Mouse (Mus musculus) frontal cortex, postnatal 36 days (tissue): ENCODE data around the gene Plxnb1.
A peak's percentile ranks its signal among the peaks of the same experiment; 100 is the strongest.
"Not testable (repeated sequence)": the region's sequence is repeated elsewhere in the genome, so short reads cannot be mapped to it uniquely, and the experiment has no call there.

Experiments
- DNase-seq, 2 experiments: peaks; one replicate each; pipeline ENCODE4 v3.0.0; 2022; ENCODE audit warnings: low spot score in 2 of 2

Gene Plxnb1

DNA sequence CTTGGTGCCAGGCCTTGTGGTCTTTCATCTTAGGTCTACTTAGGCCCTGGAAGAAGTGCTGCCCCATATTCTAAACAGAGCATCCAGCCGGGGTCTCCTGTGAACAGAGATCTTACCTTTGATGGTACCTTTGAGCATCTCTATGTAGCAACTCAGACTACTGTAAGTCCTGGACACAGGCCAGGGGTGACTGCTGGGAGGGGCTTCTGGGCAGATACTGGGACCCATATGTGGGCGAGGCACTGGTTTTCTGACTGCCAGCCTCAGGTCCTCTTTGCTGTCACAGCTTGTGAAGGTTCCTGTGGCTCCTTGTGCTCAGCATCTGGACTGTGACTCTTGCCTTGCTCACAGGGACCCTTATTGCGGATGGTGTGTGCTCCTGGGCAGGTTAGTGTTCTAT lies 7.4 kb downstream of the Plxnb1 start:
- DNase-seq: no peak

DNA sequence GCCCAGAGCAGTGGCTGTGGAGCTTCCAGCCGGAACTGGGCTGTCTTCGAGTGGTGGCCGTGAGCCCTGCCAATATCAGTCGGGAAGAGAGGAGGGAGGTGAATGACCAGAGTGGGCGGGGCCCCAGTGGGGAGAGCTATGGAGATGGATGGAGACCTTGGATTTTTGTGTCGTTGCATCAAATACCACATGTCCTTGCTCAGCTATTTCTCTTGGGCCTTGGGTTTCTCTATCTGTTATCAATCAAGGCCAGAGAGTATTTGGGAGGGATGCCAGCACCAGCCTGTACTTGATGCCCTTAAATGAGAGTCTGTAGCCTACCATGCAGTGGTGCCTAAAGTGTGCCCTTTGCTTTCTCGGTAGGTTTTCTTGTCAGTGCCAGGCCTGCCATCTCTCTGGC lies 8.1 kb downstream of the Plxnb1 start:
- no peak for DNase-seq

DNA sequence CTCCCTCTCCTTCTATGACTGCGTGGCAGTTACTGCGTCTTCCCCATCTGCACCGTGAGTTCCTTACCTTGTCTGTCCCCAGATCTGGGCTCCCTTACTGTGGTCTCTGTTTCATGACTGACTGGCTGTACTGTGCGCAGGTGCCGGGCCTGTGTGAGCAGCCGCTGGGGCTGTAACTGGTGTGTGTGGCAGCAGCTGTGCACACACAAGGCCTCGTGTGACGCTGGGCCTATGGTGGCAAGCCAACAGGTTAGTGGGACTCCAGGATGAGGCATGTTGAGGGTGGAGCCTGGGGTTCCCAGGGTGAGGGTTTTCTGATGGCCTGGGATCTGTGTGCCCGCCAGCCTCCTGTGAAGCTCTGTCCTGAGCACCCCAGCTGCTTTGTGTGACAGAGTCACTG lies 8.9 kb downstream of the Plxnb1 start:
- no peak for DNase-seq

DNA sequence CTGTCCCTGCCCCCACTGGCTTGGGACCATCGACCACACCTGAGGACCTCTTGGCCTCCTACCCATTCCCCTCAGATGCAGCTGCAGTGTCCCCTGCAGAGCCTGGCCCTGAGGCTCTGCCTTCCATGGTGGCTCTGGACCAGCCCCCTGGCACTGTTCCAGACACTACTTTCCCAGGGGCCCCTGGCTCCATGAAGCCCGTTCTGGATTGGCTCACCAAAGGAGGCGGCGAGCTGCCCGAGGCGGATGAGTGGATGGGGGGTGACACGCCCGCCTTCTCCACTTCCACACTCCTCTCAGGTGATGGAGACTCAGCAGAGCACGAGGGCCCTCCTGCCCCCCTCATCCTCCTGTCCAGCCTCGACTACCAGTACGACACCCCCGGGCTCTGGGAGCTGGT lies 9.8 kb downstream of the Plxnb1 start:
- DNase-seq: peak in 1 of 2 experiments; percentile 49

DNA sequence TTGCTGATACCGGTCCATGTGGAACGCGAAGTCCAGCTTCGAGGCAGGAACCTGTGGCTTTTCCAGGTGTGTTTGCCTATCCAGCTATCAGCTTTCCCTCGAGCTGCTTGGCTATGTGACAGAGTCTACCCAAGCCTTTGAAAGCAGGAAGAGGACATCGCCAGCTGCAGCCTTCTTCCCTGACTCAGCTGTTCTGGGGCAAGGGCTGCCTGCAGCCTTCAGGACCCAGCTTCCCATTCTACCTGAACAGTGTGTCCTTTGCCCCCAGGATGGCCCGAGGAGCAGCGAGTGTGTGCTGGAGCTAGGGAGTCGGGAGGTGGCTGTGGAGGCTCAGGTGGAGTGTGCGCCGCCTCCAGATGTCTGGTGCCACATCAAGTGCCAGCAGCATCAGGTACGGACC lies 10.5 kb downstream of the Plxnb1 start:
- DNase-seq: no peak

DNA sequence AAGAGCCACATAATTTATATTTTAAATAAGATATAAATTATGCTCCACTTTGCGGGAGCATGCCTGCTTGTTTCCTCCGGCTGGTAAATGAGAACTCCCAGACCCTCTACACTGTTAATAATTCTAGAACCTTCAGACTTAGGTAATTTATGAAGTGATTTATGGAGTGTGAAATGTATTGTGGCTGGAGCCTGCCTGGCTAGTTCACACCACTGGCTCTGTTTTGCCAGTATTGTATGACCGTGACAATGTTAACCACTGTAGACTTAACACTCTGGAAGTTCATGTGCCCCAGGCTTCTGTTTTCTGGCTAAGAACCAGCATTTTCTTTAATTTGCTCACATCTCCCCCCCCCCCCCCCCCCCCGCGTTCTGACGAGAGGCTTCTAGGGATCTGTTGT lies 12.2 kb downstream of the Plxnb1 start:
- DNase-seq: no peak

DNA sequence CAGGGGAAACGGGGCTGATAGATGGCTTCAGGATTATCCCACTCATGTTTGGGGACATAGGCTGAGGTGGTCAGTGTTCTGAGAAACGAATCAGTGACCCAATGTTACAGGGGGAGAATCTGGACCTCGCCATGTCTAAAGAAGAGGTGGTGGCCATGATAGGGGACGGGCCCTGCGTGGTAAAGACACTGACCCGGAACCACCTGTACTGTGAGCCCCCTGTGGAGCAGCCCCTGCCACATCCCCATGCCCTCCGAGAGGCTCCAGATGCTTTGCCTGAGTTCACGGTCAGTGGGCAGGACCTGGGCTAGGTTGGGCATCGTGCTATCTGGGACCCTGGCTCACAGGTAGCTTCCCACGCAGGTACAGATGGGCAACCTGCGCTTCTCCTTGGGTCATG lies 15.1 kb downstream of the Plxnb1 start:
- no peak for DNase-seq

DNA sequence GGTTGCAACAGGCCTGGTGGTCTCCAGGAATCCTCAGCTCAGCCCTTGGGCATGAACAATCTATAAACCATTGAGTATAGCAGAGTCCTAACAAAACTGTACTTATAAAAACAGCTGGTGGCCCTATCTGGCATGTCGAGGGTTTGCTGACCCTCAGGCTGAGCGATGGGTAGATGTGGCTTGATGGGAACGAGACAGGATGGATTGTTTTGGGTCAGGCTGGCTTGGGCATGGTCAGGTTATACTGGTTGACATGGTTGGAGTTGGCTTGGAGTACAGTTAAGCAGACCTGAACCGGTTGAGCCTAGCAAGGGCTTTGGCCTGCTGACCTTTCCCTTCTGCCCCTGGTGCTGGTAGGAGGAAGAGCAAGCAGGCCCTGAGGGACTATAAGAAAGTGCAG lies 15.9 kb downstream of the Plxnb1 start:
- no peak for DNase-seq

DNA sequence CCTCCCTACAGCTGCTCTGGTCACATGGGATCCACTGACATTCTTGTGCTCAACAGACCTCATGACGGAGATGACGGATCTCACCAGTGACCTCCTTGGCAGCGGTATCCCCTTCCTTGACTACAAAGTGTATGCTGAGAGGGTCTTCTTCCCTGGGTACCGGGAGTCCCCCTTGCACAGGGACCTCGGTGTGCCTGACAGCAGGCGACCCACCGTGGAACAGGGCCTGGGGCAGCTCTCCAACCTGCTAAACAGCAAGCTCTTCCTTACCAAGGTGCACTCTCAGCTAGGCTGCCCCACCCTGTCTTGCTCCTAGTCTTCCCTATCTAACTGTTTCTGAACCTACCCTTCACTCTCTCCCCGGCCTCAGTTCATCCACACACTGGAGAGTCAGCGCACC lies 16.4 kb downstream of the Plxnb1 start:
- DNase-seq: no peak

DNA sequence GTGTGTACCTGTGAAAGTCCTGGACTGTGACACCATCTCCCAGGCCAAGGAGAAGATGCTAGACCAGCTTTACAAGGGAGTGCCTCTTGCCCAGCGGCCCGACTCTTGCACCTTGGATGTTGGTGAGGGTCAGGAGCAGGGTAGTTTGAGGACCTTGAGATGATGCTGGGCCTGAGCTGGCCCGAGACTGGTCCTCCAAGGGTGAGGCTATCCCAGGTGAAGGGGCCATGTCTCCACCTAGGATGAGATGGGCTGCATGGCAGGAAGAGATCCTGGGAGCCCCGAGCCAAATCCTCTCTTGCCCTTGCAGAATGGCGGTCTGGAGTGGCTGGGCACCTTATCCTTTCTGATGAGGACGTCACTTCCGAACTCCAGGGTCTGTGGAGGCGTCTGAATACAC lies 18.1 kb downstream of the Plxnb1 start:
- no peak for DNase-seq

DNA sequence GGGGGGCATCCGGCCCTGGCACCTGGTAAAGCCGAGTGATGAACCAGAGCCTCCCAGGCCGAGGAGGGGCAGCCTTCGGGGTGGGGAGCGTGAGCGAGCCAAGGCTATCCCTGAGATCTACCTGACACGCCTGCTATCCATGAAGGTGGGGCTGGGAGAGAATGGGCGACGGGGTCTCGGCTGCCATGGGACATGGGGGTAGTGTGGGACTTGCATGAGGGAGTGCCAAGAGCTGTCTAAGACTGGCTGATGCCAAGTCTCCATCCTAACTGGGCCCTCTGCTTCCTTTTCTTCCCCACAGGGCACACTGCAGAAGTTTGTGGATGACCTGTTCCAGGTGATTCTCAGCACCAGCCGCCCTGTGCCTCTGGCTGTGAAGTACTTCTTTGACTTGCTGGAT lies 19.1 kb downstream of the Plxnb1 start:
- DNase-seq: no peak

DNA sequence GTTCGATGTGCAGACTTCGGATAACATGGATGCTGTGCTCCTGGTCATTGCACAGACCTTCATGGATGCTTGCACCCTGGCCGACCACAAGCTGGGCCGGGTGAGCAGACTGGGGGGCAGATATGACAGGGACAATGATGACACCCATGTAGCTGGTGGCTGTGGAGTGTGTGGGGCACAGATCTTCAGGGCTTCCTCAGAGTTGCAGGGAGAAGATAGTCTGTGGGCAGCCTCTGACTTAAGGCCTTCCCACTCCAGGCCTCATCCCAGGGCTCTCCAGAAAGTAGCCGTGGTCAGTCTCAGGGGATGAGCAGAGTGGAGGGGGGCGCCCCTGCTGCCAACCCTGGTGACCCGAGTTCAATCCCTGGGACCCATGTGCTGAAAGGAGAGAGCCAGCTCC lies 19.7 kb downstream of the Plxnb1 start:
- no peak for DNase-seq

DNA sequence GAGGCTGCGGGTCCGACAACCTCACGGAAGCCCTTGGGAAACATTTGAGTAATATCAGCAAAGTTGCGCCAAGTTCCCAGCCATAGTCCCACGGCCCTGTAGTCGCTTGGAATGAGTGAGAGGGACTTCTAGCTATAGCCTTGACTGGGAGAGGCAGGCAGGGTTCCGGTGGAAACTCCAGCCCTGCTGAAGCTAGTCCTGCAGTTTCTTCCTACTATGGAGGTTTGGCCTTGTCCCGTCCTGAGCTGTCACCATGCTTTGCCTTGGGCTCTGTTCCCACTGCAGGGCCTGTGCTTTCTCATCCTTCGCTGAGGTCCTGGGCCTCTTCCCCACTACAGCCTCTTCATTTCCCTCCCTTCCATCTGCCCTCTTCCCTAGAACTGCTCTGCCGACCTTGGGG lies 21.0 kb downstream of the Plxnb1 start:
- DNase-seq: no peak

DNA sequence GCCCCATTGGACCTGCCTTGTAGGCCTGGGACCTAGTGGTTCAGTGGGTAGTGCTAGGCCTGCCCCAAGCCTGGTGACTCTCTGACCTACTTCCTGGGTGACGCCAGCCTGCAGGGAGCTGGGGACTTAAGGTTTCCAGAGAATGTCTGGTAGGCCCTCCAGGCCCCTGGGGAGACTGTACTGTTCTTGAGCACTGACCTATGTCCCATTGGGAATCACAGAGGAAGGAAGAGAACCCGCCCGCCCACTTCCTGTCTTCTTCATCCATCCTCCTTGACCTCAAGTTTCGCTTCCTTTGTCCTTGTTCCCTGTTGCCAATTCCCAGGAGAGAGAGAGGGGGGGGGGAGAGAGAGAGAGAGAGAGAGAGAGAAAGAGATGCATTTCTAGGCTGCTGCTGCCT lies 22.9 kb downstream of the Plxnb1 start:
- no peak for DNase-seq

DNA sequence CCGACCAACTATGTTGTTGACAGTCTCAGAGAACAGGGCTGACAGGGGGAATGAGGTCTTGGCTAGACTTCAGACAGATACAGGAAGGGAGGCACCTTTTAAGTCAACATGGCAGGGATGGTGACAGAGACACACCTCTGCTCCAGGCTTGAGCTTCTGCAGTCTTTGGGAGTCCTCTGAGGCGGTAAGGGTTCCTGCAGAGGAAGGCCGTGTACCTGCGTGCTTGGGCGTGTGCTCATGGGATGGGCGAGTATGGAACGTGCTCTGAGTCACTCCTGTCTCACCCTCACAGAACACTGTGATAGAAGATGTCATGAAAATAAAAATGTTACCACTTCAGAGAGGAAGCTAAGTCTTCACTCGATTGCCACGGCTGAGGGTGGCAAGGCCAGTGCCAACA lies 24.4 kb downstream of the Plxnb1 start:
- DNase-seq: no peak

DNA sequence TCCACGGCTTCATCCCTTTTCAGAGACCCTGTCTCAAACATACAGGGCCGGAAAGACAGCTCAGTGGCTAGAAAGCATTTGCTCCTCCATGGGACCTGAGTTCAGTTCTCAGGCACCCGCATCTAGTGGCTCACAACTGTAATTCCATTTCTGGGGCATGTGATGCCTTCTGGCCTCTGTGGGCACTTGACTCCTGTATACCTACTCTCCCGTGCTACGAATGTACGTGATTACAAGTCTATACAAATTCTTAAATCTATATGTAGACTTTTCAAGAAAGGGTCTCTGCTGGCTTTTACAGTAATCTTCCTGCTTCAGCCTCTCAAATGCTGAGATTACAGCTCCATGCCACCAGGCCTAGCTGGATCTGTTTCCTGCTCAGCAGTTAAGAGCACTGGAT lies 25.8 kb downstream of the Plxnb1 start:
- no peak for DNase-seq

DNA sequence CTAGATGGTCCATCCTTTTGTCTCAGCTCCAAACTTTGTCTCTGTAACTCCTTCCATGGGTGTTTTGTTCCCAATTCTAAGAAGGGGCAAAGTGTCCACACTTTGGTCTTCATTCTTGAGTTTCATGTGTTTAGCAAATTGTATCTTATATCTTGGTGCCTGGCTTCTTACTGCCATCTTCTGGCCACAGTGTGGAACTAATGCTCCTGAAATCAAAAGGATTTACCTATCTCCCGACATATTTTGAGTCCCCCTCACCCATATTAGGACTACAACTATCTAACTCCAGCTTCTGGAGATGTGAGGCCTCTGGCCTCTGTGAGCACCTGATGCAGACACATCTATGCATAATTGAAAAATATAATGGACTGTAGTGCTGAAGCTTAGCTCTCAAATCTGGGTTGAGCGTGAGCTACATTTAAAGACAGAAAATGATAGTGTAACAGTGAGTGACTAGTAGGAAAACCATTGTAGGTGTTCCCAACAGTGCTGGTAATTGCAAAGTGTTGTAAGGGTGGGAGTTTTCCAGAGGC lies 27.4 kb downstream of the Plxnb1 start:
- peak in 1 of 2 experiments; percentile 41 for DNase-seq

DNA sequence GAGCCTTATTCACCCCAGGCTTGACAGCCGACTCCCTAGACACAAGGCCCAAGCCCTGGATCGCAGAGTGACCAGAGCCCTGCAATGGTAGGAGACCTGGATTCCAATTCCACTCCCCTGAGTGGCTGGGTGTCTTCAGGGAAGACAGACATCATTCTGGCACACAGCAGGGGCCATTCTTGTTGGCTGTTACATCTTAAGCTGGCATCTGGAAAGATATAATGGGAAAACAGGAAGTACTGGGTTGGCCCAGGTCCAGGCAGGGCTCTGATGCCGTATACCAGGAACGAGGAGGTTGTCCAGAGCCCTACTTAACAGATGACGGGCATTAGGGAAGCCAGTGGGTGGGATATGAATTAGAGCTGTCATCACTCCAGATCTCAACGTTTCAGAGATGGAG lies 28.1 kb downstream of the Plxnb1 start:
- DNase-seq: no peak

DNA sequence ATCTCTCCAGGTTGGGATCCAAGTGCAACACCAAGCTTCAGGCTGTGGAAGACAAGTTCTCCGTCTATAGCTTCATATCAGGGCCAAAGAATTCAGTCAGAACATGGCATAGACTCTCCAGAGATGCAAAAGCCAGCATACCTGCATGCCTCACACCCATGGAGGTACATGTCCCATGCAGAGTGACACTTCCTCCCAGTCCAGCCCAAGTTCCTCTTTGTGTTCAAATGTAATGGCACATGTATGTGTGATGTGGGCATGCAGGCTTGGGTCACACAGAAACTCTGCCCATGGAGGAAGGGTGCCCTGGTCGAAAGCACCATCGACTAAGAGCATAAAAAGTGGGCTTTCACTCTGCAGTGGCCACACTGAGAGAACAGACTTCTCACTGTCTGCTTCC lies 29.0 kb downstream of the Plxnb1 start:
- DNase-seq: no peak

DNA sequence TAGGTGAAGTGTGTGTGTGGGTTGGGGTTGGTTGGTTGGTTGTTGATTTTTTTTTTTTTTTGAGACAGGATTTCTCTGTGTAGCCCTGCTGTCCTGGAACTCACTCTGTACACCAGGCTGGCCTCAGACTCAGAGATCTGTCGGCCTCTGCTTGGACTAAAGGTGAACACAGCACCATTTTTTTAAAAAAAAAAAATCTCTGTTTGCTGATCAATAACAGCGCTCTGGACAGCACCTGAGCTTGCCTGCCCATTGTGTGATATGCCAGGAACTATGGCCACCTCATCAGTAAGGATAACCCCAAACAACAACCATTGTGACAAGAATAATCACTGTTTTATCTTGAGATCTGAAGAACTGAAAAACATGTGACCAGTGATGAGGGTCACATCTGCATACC lies 29.9 kb downstream of the Plxnb1 start:
- no peak for DNase-seq

DNA sequence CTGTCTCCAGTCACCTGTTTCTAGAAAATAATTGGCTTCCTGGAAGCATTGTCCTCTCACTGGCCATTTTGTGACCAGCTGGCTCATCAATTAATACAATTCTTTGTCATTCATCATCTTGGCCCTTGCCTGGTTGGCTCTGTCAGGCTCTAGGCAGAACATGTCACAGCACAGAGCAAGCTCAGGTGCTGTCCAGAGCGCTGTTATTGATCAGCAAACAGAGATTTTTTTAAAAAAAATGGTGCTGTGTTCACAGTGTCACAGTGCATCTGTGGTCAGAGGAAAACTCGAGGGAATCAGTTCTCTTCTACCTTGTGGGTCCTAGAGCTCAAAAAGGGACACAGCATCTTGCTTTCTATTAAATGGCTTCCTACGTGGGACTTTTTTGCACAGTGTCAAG lies 30.3 kb downstream of the Plxnb1 start:
- no peak for DNase-seq

DNA sequence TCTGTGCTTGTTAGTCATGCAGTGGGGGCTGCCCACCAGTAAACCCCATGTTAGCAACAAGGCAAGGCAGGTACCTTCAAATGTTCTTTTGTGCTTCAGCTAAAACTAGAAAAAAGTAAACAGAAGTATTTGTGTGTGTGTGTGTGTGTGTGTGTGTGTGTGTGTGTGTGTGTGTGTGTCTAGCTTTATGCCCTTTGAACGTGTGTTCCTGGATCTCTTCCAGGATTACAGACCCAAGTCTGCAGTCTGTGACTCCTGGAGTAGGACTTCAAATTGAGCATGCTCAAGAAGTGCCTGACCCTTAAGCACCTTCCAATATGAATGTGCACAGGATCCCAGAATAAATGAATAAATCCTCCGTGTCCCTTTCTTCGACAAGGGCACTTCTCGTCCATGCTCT lies 31.9 kb downstream of the Plxnb1 start:
- no peak for DNase-seq

DNA sequence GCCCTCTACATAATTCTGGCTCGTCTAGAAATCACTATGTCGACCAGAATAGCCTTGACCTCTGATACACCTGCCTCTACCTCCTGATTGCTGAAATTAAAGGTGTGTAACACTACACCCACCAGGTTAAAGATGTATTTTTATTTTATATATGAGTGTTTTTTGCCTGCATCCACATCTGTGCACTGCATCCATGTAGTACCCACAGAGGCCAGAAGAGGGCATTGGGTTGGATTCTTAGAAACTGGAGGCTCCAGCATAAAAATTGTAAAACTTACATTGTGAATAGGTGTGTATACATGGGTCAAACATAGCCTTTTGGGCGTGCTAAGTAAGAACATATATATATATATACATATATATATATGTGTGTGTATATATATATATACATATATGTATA lies 33.0 kb downstream of the Plxnb1 start:
- peak in 1 of 2 experiments; percentile 33 for DNase-seq

DNA sequence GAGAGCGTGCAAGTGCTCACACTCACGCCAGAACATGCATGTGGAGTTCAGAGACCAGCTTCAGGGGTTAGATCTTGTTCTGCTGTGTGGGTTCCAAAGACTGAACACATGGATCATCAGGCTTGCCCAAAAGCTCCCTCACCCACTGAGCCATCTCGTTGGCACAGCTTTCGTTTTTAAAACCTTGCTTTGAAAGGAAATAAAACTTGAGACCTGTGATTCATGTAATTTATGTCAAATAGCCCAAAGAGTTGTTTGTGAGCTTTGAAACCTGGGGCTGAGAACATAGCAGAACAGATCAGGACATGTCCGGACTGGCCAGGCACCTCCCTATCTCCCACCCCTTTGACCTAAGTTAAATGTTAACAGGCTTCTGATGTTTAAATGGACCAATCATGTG lies 34.9 kb downstream of the Plxnb1 start:
- DNase-seq: no peak

DNA sequence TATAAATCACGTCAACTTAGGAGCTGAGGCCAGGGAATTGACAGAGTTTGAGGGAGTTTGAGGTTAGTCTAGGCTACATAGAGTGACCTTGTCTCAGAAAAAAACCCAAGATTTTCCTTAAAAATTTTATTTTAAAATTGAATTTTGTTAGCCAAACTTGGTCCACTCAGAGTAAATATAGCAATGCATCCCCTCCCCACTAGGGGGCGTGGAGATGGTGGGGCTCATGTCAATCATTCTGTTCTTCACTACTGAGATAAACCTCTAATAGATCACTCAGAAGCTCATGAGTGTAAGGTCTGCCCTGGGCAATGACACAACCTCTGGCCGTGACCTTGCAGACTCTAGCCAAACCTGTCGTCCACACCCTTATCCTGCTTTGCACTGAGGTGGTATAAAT lies 45.2 kb downstream of the Plxnb1 start:
- DNase-seq: not testable (repeated sequence)
